Mouse (Mus musculus) midbrain, embryonic 16.5 days (tissue): ENCODE results near the gene Lrrtm4. TPM values are rescaled to one million over a fixed set of nuclear protein-coding genes. Genes with fewer than 3 reads are reported as not detected.

ENCODE experiments used
- ATAC-seq: fragments of 200-750 bp; cut with Nextera tagmentation; 2 replicates; pipeline ENCODE4 v1.8.0; 2017; ENCODE audit warnings: moderate TSS enrichment
- H3K27ac ChIP-seq: fragments of 300-500 bp; sonication (generic); 2 replicates; pipeline ENCODE4 v1.5.1; 2014; ENCODE audit warnings: mild to moderate bottlenecking, low read length, mixed read lengths
- H3K27me3 ChIP-seq: fragments of 300-500 bp; sonication (generic); 2 replicates; pipeline ENCODE4 v1.6.1; 2014; ENCODE audit warnings: low read depth, low read length, mixed read lengths; ENCODE audit not compliant: control insufficient read depth, insufficient read depth
- H3K36me3 ChIP-seq: fragments of 300-500 bp; sonication (generic); 2 replicates; pipeline ENCODE4 v1.6.1; 2014; ENCODE audit warnings: mild to moderate bottlenecking, low read length, moderate library complexity, mixed read lengths; ENCODE audit not compliant: control insufficient read depth, insufficient read depth
- H3K4me1 ChIP-seq: fragments of 300-500 bp; sonication (generic); 2 replicates; pipeline ENCODE4 v1.6.1; 2014; ENCODE audit warnings: mild to moderate bottlenecking, low read length, mixed read lengths; ENCODE audit not compliant: control insufficient read depth, insufficient read depth
- H3K4me2 ChIP-seq: fragments of 300-500 bp; sonication (generic); 2 replicates; pipeline ENCODE4 v1.6.1; 2014; ENCODE audit warnings: mild to moderate bottlenecking, low read length, mixed read lengths
- H3K4me3 ChIP-seq: fragments of 300-500 bp; sonication (generic); 2 replicates; pipeline ENCODE4 v1.5.1; 2014; ENCODE audit warnings: low read depth, mild to moderate bottlenecking, low read length, moderate library complexity, mixed read lengths
- H3K9ac ChIP-seq: fragments of 300-500 bp; sonication (generic); 2 replicates; pipeline ENCODE4 v1.6.1; 2014; ENCODE audit warnings: low read depth, low read length, mixed read lengths
- H3K9me3 ChIP-seq: fragments of 300-500 bp; sonication (generic); replicated peaks from 2 replicates; pipeline ENCODE4 v1.6.1; 2014; ENCODE audit warnings: mild to moderate bottlenecking, low read length, mixed read lengths; ENCODE audit not compliant: control insufficient read depth, poor library complexity, severe bottlenecking
- WGBS: fragments of 180-500 bp; shearing (Covaris S2); extraction: QIAGEN DNeasy Blood & Tissue Kit; methylation state at CpG from one replicate; pipeline ENCODE4 v1.1.7; 2014; 5-methylcytosine and 5-hydroxymethylcytosine counted together
- polyA plus RNA-seq: library from polyadenylated mRNA; unstranded; fragments of >200 nt; fragmentation: Nextera tagmentation; extraction: Ambion mirVana; gene quantifications from 2 replicates; pipeline ENCODE4 v1.2.1, GENCODE M21; 2015

The Lrrtm4 gene
- polyA plus RNA-seq, 1 experiment from 2014 or later = 21.9 TPM

- Histone ChIP-seq H3K36me3 (no peaks in the 10 kb centered on the region), H3K9me3 (no peaks in the 10 kb centered on the region), H3K4me3 (no peak overlapping the region), H3K9ac (no peak overlapping the region), H3K27ac (no peak overlapping the region), H3K4me2 (no peak overlapping the region), H3K4me1 (0 out of 2 replicates have a peak, but pooled peaks cover 2% of the 10 kb centered on the region), H3K27me3 (no peaks in the 10 kb centered on the region)
- 66% methylated on average over 4 of the region's 4 CpGs for WGBS
- ATAC-seq = no peak
These were observed 245.3 kb downstream of the Lrrtm4 start for GRCm38 (mm10) chr6:80263972-80264371.

GRCm38 (mm10) chr6:80264584-80264983 is 245.9 kb downstream of the Lrrtm4 start:
- Histone ChIP-seq H3K4me2 (no peak overlapping the region), H3K9me3 (no peaks in the 10 kb centered on the region), H3K9ac (no peak overlapping the region), H3K27me3 (no peaks in the 10 kb centered on the region), H3K4me1 (0 out of 2 replicates have a peak, but pooled peaks cover 2% of the 10 kb centered on the region), H3K27ac (no peak overlapping the region), H3K36me3 (no peaks in the 10 kb centered on the region), H3K4me3 (no peak overlapping the region)
- ATAC-seq = no peak

GRCm38 (mm10) chr6:80265746-80266145 is 247.1 kb downstream of the Lrrtm4 start:
- Histone ChIP-seq H3K27ac (no peak overlapping the region), H3K9me3 (no peaks in the 10 kb centered on the region), H3K4me2 (no peak overlapping the region), H3K9ac (no peak overlapping the region), H3K4me3 (no peak overlapping the region), H3K27me3 (no peaks in the 10 kb centered on the region), H3K4me1 (0 out of 2 replicates have a peak, but pooled peaks cover 2% of the 10 kb centered on the region), H3K36me3 (no peaks in the 10 kb centered on the region)
- no peak for ATAC-seq
- WGBS = 55% methylated on average over 3 of the region's 3 CpGs

DNA sequence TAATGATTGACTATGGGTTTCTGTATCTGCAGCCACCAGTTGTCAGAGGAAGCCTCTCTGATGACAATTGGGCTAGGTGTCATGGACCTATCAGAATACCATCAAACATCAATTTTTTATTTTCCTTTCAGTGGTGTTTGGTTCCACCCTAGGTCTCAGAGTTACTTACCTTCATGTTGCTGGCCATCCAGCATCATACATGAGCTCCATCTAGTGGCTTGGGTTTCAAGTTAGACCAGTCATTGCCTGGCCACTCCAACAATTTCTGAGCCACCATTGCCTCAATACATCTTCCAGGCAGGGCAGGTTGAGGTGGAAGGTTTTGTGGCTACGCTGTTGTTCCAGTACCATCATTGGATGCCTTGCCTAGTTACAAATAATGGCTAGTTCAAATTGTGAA is 268.3 kb downstream of the Lrrtm4 start:
- no peak overlapping the region for H3K9ac ChIP-seq
- H3K27me3 ChIP-seq = no peaks in the 10 kb centered on the region
- no peak overlapping the region for H3K27ac ChIP-seq
- ATAC-seq = no peak
- no peak overlapping the region for H3K4me3 ChIP-seq
- H3K4me1 ChIP-seq = no peaks in the 10 kb centered on the region
- WGBS = 98% methylated on average over 1 of the region's 1 CpGs
- H3K9me3 ChIP-seq = no peaks in the 10 kb centered on the region
- H3K36me3 ChIP-seq = no peaks in the 10 kb centered on the region
- H3K4me2 ChIP-seq = no peak overlapping the region

- H3K4me2 ChIP-seq = no peak overlapping the region
- no peak overlapping the region for H3K4me3 ChIP-seq
- H3K36me3 ChIP-seq = no peaks in the 10 kb centered on the region
- H3K4me1 ChIP-seq = no peaks in the 10 kb centered on the region
- H3K9me3 ChIP-seq = no peaks in the 10 kb centered on the region
- H3K27ac ChIP-seq = no peak overlapping the region
- no peak overlapping the region for H3K9ac ChIP-seq
- no peak for ATAC-seq
- no peaks in the 10 kb centered on the region for H3K27me3 ChIP-seq
These were observed 283.2 kb downstream of the Lrrtm4 start for GRCm38 (mm10) chr6:80301871-80302270.

- H3K27me3 ChIP-seq = no peaks in the 10 kb centered on the region
- whole genome bisulfite sequencing = 98% methylated on average over 1 of the region's 1 CpGs
- no peak overlapping the region for H3K4me2 ChIP-seq
- H3K4me3 ChIP-seq = no peak overlapping the region
- no peak overlapping the region for H3K27ac ChIP-seq
- H3K9me3 ChIP-seq = no peaks in the 10 kb centered on the region
- H3K36me3 ChIP-seq = no peaks in the 10 kb centered on the region
- ATAC-seq = no peak
- H3K4me1 ChIP-seq = no peaks in the 10 kb centered on the region
- H3K9ac ChIP-seq = no peak overlapping the region
These were observed 284.9 kb downstream of the Lrrtm4 start for GRCm38 (mm10) chr6:80303568-80303967.

- H3K9me3 ChIP-seq = no peaks in the 10 kb centered on the region
- no peak overlapping the region for H3K9ac ChIP-seq
- H3K4me3 ChIP-seq = no peak overlapping the region
- no peaks in the 10 kb centered on the region for H3K36me3 ChIP-seq
- H3K4me1 ChIP-seq = no peaks in the 10 kb centered on the region
- no peak overlapping the region for H3K27ac ChIP-seq
- no peaks in the 10 kb centered on the region for H3K27me3 ChIP-seq
- H3K4me2 ChIP-seq = no peak overlapping the region
- ATAC-seq = no peak
- 90% methylated on average over 3 of the region's 3 CpGs for WGBS
These were observed 309.7 kb downstream of the Lrrtm4 start for GRCm38 (mm10) chr6:80328391-80328790.

DNA sequence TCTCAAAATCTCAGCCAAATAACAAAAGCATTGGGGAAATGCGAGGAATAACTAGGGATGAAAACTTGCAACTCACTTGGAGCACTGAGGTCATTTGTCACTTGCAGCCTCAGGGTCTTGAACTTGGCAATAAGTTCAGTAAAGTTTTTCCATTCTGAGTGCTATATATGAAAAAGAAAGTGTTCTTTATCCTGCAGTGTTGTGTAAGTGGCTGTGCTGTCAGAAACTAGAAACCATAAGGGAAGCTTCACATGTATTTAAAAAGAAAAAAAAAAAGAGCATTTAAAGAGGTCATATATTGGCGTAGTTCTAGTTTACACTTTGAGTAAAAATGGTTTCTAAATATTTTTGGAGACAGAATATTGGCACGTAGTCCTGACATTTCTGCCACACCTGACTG is 313.1 kb downstream of the Lrrtm4 start:
- Histone ChIP-seq H3K4me3 (no peak overlapping the region), H3K27me3 (no peaks in the 10 kb centered on the region), H3K4me2 (no peak overlapping the region), H3K9me3 (no peaks in the 10 kb centered on the region), H3K4me1 (no peaks in the 10 kb centered on the region), H3K9ac (no peak overlapping the region), H3K36me3 (no peaks in the 10 kb centered on the region), H3K27ac (no peak overlapping the region)
- WGBS = 94% methylated on average over 3 of the region's 3 CpGs
- no peak for ATAC-seq

DNA sequence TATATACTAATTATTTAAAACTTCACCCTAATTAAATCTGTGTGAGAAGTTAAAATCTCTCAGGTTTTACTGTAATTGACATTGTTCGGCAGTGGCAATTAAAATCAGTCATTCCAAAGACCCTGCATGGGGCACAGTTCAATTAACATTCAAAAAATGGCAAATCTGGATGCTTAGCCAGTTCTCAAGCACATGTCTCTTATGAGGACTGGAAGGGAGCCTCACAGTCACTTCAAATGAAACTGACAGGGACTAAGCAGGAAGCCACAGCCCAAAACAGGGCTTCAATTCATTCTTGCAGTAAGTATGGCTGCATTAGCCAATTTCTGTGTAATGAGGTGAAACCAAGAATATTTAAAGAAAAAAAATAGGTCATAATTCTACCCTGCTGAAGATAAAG is 333.6 kb downstream of the Lrrtm4 start:
- H3K9me3 ChIP-seq = no peaks in the 10 kb centered on the region
- 43% methylated on average over 1 of the region's 1 CpGs for WGBS
- H3K4me1 ChIP-seq = no peaks in the 10 kb centered on the region
- H3K27me3 ChIP-seq = no peaks in the 10 kb centered on the region
- no peaks in the 10 kb centered on the region for H3K36me3 ChIP-seq
- no peak overlapping the region for H3K4me3 ChIP-seq
- no peak overlapping the region for H3K27ac ChIP-seq
- H3K9ac ChIP-seq = no peak overlapping the region
- no peak for ATAC-seq
- no peak overlapping the region for H3K4me2 ChIP-seq

DNA sequence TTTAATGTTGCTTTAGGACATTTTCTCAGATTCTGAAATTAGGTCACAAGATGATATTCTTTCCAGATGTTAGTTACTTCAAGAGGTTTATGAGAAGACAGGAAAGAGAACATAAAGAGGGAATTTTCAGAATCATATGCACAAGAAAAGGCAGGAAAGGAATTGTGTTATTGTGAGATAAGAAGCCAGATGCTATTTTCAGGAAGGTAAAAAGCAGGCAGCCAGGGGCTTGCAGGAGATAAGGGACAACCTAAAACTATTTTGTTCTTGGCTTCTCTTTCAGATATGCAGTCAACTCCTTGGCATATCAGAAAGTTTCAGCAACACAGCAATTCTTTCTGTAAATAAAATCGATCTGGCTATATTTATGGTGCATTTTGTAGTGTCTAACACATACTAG is 338.4 kb downstream of the Lrrtm4 start:
- Histone ChIP-seq H3K4me1 (no peaks in the 10 kb centered on the region), H3K36me3 (no peaks in the 10 kb centered on the region), H3K4me2 (no peak overlapping the region), H3K4me3 (no peak overlapping the region), H3K27me3 (no peaks in the 10 kb centered on the region), H3K9me3 (no peaks in the 10 kb centered on the region), H3K9ac (no peak overlapping the region), H3K27ac (no peak overlapping the region)
- ATAC-seq = no peak
- 80% methylated on average over 1 of the region's 1 CpGs for WGBS
